Mouse (Mus musculus): ENCODE results near the gene Timp1. TPM values are rescaled to one million over a fixed set of nuclear protein-coding genes. Genes with fewer than 3 reads are reported as not detected.

Gene Timp1
- total and polyA plus RNA-seq, 2 experiments from 2014 or later = 2.6 to 3.0 TPM

- no peak for DNase-seq
- H3K4me2 ChIP-seq (ENCODE audit: low read depth) = no peak overlapping the region
- no peak overlapping the region for H3K9ac ChIP-seq
- TF ChIP-seq CTCF (IDR thresholded peaks at IDR 0.05; ENCODE audit: low read depth) = no peak
- no peak overlapping the region for H3K4me3 ChIP-seq (ENCODE audit: low read depth, low read length)
- no peak overlapping the region for H3K27ac ChIP-seq (ENCODE audit: low read depth, low read length)
- WGBS = 74% methylated on average over 1 of the region's 1 CpGs
- no peak for ATAC-seq
- no peaks in the 10 kb centered on the region for H3K4me1 ChIP-seq (ENCODE audit: insufficient read depth)
- no peaks in the 10 kb centered on the region for H3K27me3 ChIP-seq (ENCODE audit: insufficient read depth, low read length)
- H3K9me3 ChIP-seq (ENCODE audit: low read length) = no peaks in the 10 kb centered on the region
- peaks cover 4% of the 10 kb centered on the region; the same call in 1 of the 2 replicates for H3K36me3 ChIP-seq (ENCODE audit: insufficient read depth)
Measured at GRCm38 (mm10) chrX:20923506-20923905, 53.5 kb downstream of the Timp1 start.

Small RNA genes within 50 kb of the gene (microRNA-seq; reads per million reads assigned to microRNA genes)
- gene Gm24824 (0 reads per million in 2 experiments), gene Mir5617 (0.85 to 1.5 reads per million in 2 experiments)

Other genes starting within 250 kb of the Timp1 start
- gene Uba1, start 211.8 kb upstream of the Timp1 start, total RNA-seq (2014; rRNA removed) = 489 and 559 TPM in 2 replicates
- gene Uba1, start 211.8 kb upstream of the Timp1 start, polyA plus RNA-seq (2015; fragmentation: Nextera tagmentation; extraction: Ambion mirVana) = 278 and 300 TPM in 2 replicates
- gene Cdk16, start 182.2 kb upstream of the Timp1 start, total RNA-seq (2014; rRNA removed) = 160 and 194 TPM in 2 replicates
- gene Cdk16, start 182.2 kb upstream of the Timp1 start, polyA plus RNA-seq (2015; fragmentation: Nextera tagmentation; extraction: Ambion mirVana) = 149 and 160 TPM in 2 replicates
- 73.7 and 101 TPM in 2 replicates for gene Usp11, start 166.3 kb upstream of the Timp1 start, total RNA-seq (2014; rRNA removed)
- gene Usp11, start 166.3 kb upstream of the Timp1 start, polyA plus RNA-seq (2015; fragmentation: Nextera tagmentation; extraction: Ambion mirVana) = 47.6 and 63.8 TPM in 2 replicates
- gene Araf, start 72.4 kb upstream of the Timp1 start, total RNA-seq (2014; rRNA removed) = 243 and 245 TPM in 2 replicates
- gene Araf, start 72.4 kb upstream of the Timp1 start, polyA plus RNA-seq (2015; fragmentation: Nextera tagmentation; extraction: Ambion mirVana) = 264 and 307 TPM in 2 replicates
- gene Syn1, start 50.8 kb downstream of the Timp1 start, total RNA-seq (2014; rRNA removed) = 31.9 and 37.2 TPM in 2 replicates
- 85.5 and 95.3 TPM in 2 replicates for gene Syn1, start 50.8 kb downstream of the Timp1 start, polyA plus RNA-seq (2015; fragmentation: Nextera tagmentation; extraction: Ambion mirVana)
- 5.5 and 7.5 TPM in 2 replicates for gene Cfp, start 61.4 kb downstream of the Timp1 start, total RNA-seq (2014; rRNA removed)
- 2.7 and 2.9 TPM in 2 replicates for gene Cfp, start 61.4 kb downstream of the Timp1 start, polyA plus RNA-seq (2015; fragmentation: Nextera tagmentation; extraction: Ambion mirVana)
- 40.1 and 45.9 TPM in 2 replicates for gene Elk1, start 80.4 kb downstream of the Timp1 start, total RNA-seq (2014; rRNA removed)
- 25.9 and 27.1 TPM in 2 replicates for gene Elk1, start 80.4 kb downstream of the Timp1 start, polyA plus RNA-seq (2015; fragmentation: Nextera tagmentation; extraction: Ambion mirVana)
- 10.0 and 17.2 TPM in 2 replicates for gene Uxt, start 91.9 kb downstream of the Timp1 start, total RNA-seq (2014; rRNA removed)
- 30.2 and 36.7 TPM in 2 replicates for gene Uxt, start 91.9 kb downstream of the Timp1 start, polyA plus RNA-seq (2015; fragmentation: Nextera tagmentation; extraction: Ambion mirVana)
- gene Zfp182, start 192.2 kb downstream of the Timp1 start, total RNA-seq (2014; rRNA removed) = 13.1 and 13.6 TPM in 2 replicates
- 4.3 and 5.0 TPM in 2 replicates for gene Zfp182, start 192.2 kb downstream of the Timp1 start, polyA plus RNA-seq (2015; fragmentation: Nextera tagmentation; extraction: Ambion mirVana)
- not detected in 2 replicates for gene Spaca5, start 198.2 kb downstream of the Timp1 start, total RNA-seq (2014; rRNA removed)
- gene Spaca5, start 198.2 kb downstream of the Timp1 start, polyA plus RNA-seq (2015; fragmentation: Nextera tagmentation; extraction: Ambion mirVana) = not detected in 2 replicates
- gene Zfp300, start 219.4 kb downstream of the Timp1 start, total RNA-seq (2014; rRNA removed) = 4.2 and 9.9 TPM in 2 replicates
- gene Zfp300, start 219.4 kb downstream of the Timp1 start, polyA plus RNA-seq (2015; fragmentation: Nextera tagmentation; extraction: Ambion mirVana) = 1.5 and 2.8 TPM in 2 replicates
- gene Ssxa1, start 245.7 kb downstream of the Timp1 start, total RNA-seq (2014; rRNA removed) = not detected in 2 replicates
- gene Ssxa1, start 245.7 kb downstream of the Timp1 start, polyA plus RNA-seq (2015; fragmentation: Nextera tagmentation; extraction: Ambion mirVana) = not detected in 2 replicates

Data from forebrain, postnatal 0 days (tissue).